Comparison of ENCODE assay signal across 8 mouse cellular contexts in the genomic region with DNA sequence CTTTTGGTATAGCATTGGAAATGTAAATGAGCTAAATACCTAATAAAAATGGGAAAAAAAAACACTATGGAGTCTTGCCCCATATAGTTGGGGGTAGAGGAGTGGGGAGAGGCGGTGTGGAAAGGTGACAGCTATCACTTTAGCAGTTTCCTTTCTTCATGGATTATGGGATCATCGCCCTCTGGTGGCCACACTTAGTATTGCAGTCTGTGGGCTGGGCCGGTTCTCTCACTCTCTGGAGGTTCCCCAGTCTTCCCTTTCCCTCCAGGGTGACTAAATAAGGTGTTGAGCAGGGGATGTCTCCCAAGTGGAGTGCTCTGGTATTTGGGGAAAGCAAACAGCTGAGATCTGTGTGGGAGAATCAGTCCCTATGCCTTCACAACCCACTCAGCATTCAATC. TPM values are rescaled to one million over a fixed set of nuclear protein-coding genes. Genes with fewer than 3 reads are reported as not detected.
DNase-seq lines count a peak whose midpoint lies in the region; ATAC-seq and TF ChIP-seq lines count a peak whose summit lies in the region.

No protein-coding gene starts in this region.

- H3K4me2 ChIP-seq in liver, embryonic 14.5 days (ENCODE audit: low read depth): no peak overlapping the region

- H3K4me1 ChIP-seq in liver, embryonic 14.5 days (replicated peaks; ENCODE audit: control insufficient read depth in 2 of 2, insufficient read depth in 2 of 2, low read length in 1 of 2): no peaks in the 10 kb centered on the region

- no peak overlapping the region for H3K4me3 ChIP-seq in liver, embryonic 14.5 days (ENCODE audit: insufficient read depth in 1 of 2, low read depth in 2 of 2, low read length in 2 of 2)

- TF ChIP-seq EP300 in liver, embryonic 14.5 days (IDR thresholded peaks at IDR 0.05; ENCODE audit: low read depth): no peak

- no peaks in the 10 kb centered on the region for H3K36me3 ChIP-seq in liver, embryonic 14.5 days (replicated peaks; ENCODE audit: control insufficient read depth, insufficient read depth, low read depth)

- ATAC-seq in liver, embryonic 14.5 days (ENCODE audit: insufficient read depth): no peak

- peak; percentile 90 for TF ChIP-seq CTCF in liver, embryonic 14.5 days (IDR thresholded peaks at IDR 0.05; ENCODE audit: low read depth)

- H3K27me3 ChIP-seq in liver, embryonic 14.5 days (ENCODE audit: control insufficient read depth, insufficient read depth, low read length): no peaks in the 10 kb centered on the region

- WGBS in liver, embryonic 14.5 days (ENCODE audit: insufficient replicate concordance): 7% methylated on average over 3 of the region's 3 CpGs

- no peaks in the 10 kb centered on the region for H3K9me3 ChIP-seq in liver, embryonic 14.5 days (ENCODE audit: control insufficient read depth, low read length)

- DNase-seq in CD4-positive helper T cell, adult 2 months (ENCODE audit: low read depth, low spot score): peak; percentile 59
- DNase-seq in adrenal gland, adult 18-20 months (ENCODE audit: low spot score in 2 of 2): peak; percentile 82 to 85
- peak; percentile 77 for DNase-seq in embryo, embryonic 10 days (ENCODE audit: low spot score)
- peak; percentile 44 for DNase-seq in gastrocnemius, postnatal 25 days
- peak; percentile 87 for DNase-seq in kidney, postnatal 10 days
- DNase-seq in liver, embryonic 14.5 days (ENCODE audit: low read depth in 3 of 3, low spot score in 3 of 3): peak; percentile 19 to 37 (median 32)
- peak; percentile 56 for DNase-seq in retina, adult 2 months (ENCODE audit: low read depth, low spot score)
- DNase-seq in thymus, postnatal 25 days: peak; percentile 80

- no peak overlapping the region for H3K27ac ChIP-seq in liver, embryonic 14.5 days

- no peak overlapping the region for H3K9ac ChIP-seq in liver, embryonic 14.5 days (replicated peaks)

RNA-seq across cellular contexts. Expression of gene Kifc3, which starts 33.1 kb away (rescaled TPM):
- 100 to 1,000 TPM; 133 to 161 TPM for total RNA-seq in adrenal gland, adult 18-20 months (2021)
- 10 to 100 TPM in 1 of 2 experiments, 1 to 10 TPM in 1; 7.8 to 10.6 TPM for total RNA-seq in gastrocnemius, postnatal 25 days (2021)
- polyA plus RNA-seq in liver, embryonic 14.5 days (2012; rRNA removed): 4.0 and 4.6 TPM in 2 replicates
- 2.5 and 4.3 TPM in 2 replicates for polyA plus RNA-seq in liver, embryonic 14.5 days (2014; fragmentation: Nextera tagmentation; extraction: Ambion mirVana)

Comparison
In these comparisons a context has a peak if more than half of its experiments do, and no peak if none do; other contexts are left out.
1. DNase-seq: peak in every context shown above with its lines; median percentile 87 in kidney, postnatal 10 days; 84 in adrenal gland, adult 18-20 months; 80 in thymus, postnatal 25 days; 77 in embryo, embryonic 10 days; 59 in CD4-positive helper T cell, adult 2 months; 56 in retina, adult 2 months; 44 in gastrocnemius, postnatal 25 days; 32 in liver, embryonic 14.5 days.
2. RNA of gene Kifc3, which starts 33.1 kb away (total RNA-seq): 133 to 161 TPM in adrenal gland, adult 18-20 months; 7.8 to 10.6 TPM in gastrocnemius, postnatal 25 days; every median in the first group is over 10 times any median in the second.